Mouse (Mus musculus): ENCODE data around the gene Timm10. TPM values are rescaled to one million over a fixed set of nuclear protein-coding genes. Genes with fewer than 3 reads are reported as not detected.

Gene Timm10
- total and polyA plus RNA-seq, 2 experiments from 2014 or later, result 57.3 to 91.7 TPM

- no peak overlapping the region for H3K27ac ChIP-seq
- no peaks in the 10 kb centered on the region for H3K36me3 ChIP-seq (ENCODE audit: insufficient read depth, low read length)
- ATAC-seq (peak; percentile 72; the same call in 1 of the 2 replicates), DNase-seq (ENCODE audit: low spot score) (no peak)
- H3K4me2 ChIP-seq (ENCODE audit: low read depth, low read length), result 0 out of 2 replicates have a peak overlapping the region, but pooled peaks have one; percentile 23
- no peaks in the 10 kb centered on the region for H3K4me1 ChIP-seq (ENCODE audit: insufficient read depth, low read length)
- WGBS, result 34% methylated on average over 23 of the region's 23 CpGs
- H3K27me3 ChIP-seq (ENCODE audit: insufficient read depth, low read length), result no peaks in the 10 kb centered on the region
- H3K9me3 ChIP-seq (ENCODE audit: low read length), result no peaks in the 10 kb centered on the region
- no peak for TF ChIP-seq CTCF (IDR thresholded peaks at IDR 0.05; ENCODE audit: low read depth)
- no peak overlapping the region for H3K4me3 ChIP-seq (ENCODE audit: low read length)
- H3K9ac ChIP-seq (replicated peaks; ENCODE audit: low read length), result no peak overlapping the region
These were observed 24.6 kb downstream of the Timm10 start for GRCm38 (mm10) chr2:84851130-84852040.

- Histone ChIP-seq H3K27ac (no peak overlapping the region), H3K9me3 (ENCODE audit: low read length) (no peaks in the 10 kb centered on the region), H3K36me3 (ENCODE audit: insufficient read depth, low read length) (no peaks in the 10 kb centered on the region), H3K4me3 (ENCODE audit: low read length) (no peak overlapping the region), H3K27me3 (ENCODE audit: insufficient read depth, low read length) (no peaks in the 10 kb centered on the region), H3K9ac (replicated peaks; ENCODE audit: low read length) (no peak overlapping the region), H3K4me1 (ENCODE audit: insufficient read depth, low read length) (no peaks in the 10 kb centered on the region), H3K4me2 (ENCODE audit: low read depth, low read length) (no peak overlapping the region)
- ATAC-seq, result peak; percentile 69
- TF ChIP-seq CTCF (IDR thresholded peaks at IDR 0.05; ENCODE audit: low read depth), result peak; percentile 82
- DNase-seq (ENCODE audit: low spot score), result peak; percentile 76
- WGBS, result 46% methylated on average over 2 of the region's 2 CpGs
These were observed 28.9 kb downstream of the Timm10 start for GRCm38 (mm10) chr2:84855732-84856131.

GRCm38 (mm10) chr2:84858551-84858950, 31.8 kb downstream of the Timm10 start:
- DNase-seq (ENCODE audit: low spot score), result no peak
- H3K4me1 ChIP-seq (ENCODE audit: insufficient read depth, low read length), result no peaks in the 10 kb centered on the region
- no peak overlapping the region for H3K27ac ChIP-seq
- no peaks in the 10 kb centered on the region for H3K36me3 ChIP-seq (ENCODE audit: insufficient read depth, low read length)
- H3K9me3 ChIP-seq (ENCODE audit: low read length), result no peaks in the 10 kb centered on the region
- ATAC-seq, result no peak
- WGBS, result 76% methylated on average over 1 of the region's 1 CpGs
- no peak overlapping the region for H3K4me3 ChIP-seq (ENCODE audit: low read length)
- no peak overlapping the region for H3K9ac ChIP-seq (replicated peaks; ENCODE audit: low read length)
- no peaks in the 10 kb centered on the region for H3K27me3 ChIP-seq (ENCODE audit: insufficient read depth, low read length)
- no peak for TF ChIP-seq CTCF (IDR thresholded peaks at IDR 0.05; ENCODE audit: low read depth)
- H3K4me2 ChIP-seq (ENCODE audit: low read depth, low read length), result no peak overlapping the region

- no peak overlapping the region for H3K4me2 ChIP-seq (ENCODE audit: low read depth, low read length)
These were observed 33.4 kb downstream of the Timm10 start for GRCm38 (mm10) chr2:84859991-84860780.

GRCm38 (mm10) chr2:84861430-84861829, 34.6 kb downstream of the Timm10 start:
- Histone ChIP-seq H3K36me3 (ENCODE audit: insufficient read depth, low read length) (no peaks in the 10 kb centered on the region), H3K4me1 (ENCODE audit: insufficient read depth, low read length) (peaks cover 9% of the 10 kb centered on the region), H3K27ac (no peak overlapping the region), H3K4me2 (ENCODE audit: low read depth, low read length) (no peak overlapping the region), H3K9me3 (ENCODE audit: low read length) (no peaks in the 10 kb centered on the region), H3K4me3 (ENCODE audit: low read length) (no peak overlapping the region), H3K9ac (replicated peaks; ENCODE audit: low read length) (no peak overlapping the region), H3K27me3 (ENCODE audit: insufficient read depth, low read length) (peaks cover 6% of the 10 kb centered on the region)
- 82% methylated on average over 3 of the region's 3 CpGs for WGBS
- no peak for ATAC-seq
- DNase-seq (ENCODE audit: low spot score), result no peak
- TF ChIP-seq CTCF (IDR thresholded peaks at IDR 0.05; ENCODE audit: low read depth), result no peak

More at GRCm38 (mm10) chr2:84859991-84860780, 33.4 kb downstream of the Timm10 start:
- 72% methylated on average over 7 of the region's 7 CpGs for WGBS
- peak; percentile 64; the same call in 1 of the 2 replicates for ATAC-seq
- no peak overlapping the region for H3K9ac ChIP-seq (replicated peaks; ENCODE audit: low read length)
- DNase-seq (ENCODE audit: low spot score), result peak; percentile 30
- TF ChIP-seq CTCF (IDR thresholded peaks at IDR 0.05; ENCODE audit: low read depth), result no peak
- no peaks in the 10 kb centered on the region for H3K9me3 ChIP-seq (ENCODE audit: low read length)
- no peak overlapping the region for H3K4me3 ChIP-seq (ENCODE audit: low read length)
- H3K36me3 ChIP-seq (ENCODE audit: insufficient read depth, low read length), result no peaks in the 10 kb centered on the region
- H3K27me3 ChIP-seq (ENCODE audit: insufficient read depth, low read length), result no peaks in the 10 kb centered on the region
- H3K27ac ChIP-seq, result no peak overlapping the region
- H3K4me1 ChIP-seq (ENCODE audit: insufficient read depth, low read length), result no peaks in the 10 kb centered on the region

- Histone ChIP-seq H3K27me3 (ENCODE audit: insufficient read depth, low read length) (peaks cover 14% of the 10 kb centered on the region), H3K4me3 (ENCODE audit: low read length) (no peak overlapping the region), H3K27ac (no peak overlapping the region), H3K9me3 (ENCODE audit: low read length) (no peaks in the 10 kb centered on the region), H3K4me2 (ENCODE audit: low read depth, low read length) (no peak overlapping the region), H3K36me3 (ENCODE audit: insufficient read depth, low read length) (no peaks in the 10 kb centered on the region), H3K4me1 (ENCODE audit: insufficient read depth, low read length) (peaks cover 11% of the 10 kb centered on the region), H3K9ac (replicated peaks; ENCODE audit: low read length) (no peak overlapping the region)
- no peak for TF ChIP-seq CTCF (IDR thresholded peaks at IDR 0.05; ENCODE audit: low read depth)
- WGBS, result 89% methylated on average over 3 of the region's 3 CpGs
- ATAC-seq (no peak), DNase-seq (ENCODE audit: low spot score) (no peak)
These were observed 35.4 kb downstream of the Timm10 start for GRCm38 (mm10) chr2:84862231-84862630.

Measured in hindbrain, postnatal 0 days (tissue).